Mouse (Mus musculus): ENCODE results near the gene Sema4f. TPM values are rescaled to one million over a fixed set of nuclear protein-coding genes. Genes with fewer than 3 reads are reported as not detected.

The Sema4f gene
- polyA plus RNA-seq, 2 experiments, result 0.04 TPM; not detected in 1

GRCm38 (mm10) chr6:82879463-82880089 lies 60.0 kb downstream of the Sema4f start:
- Histone ChIP-seq H3K9ac (replicated peaks) (no peak overlapping the region), H3K27me3 (ENCODE audit: control insufficient read depth, insufficient read depth, low read length) (no peaks in the 10 kb centered on the region), H3K9me3 (ENCODE audit: control insufficient read depth, low read length) (no peaks in the 10 kb centered on the region), H3K27ac (no peak overlapping the region), H3K4me2 (ENCODE audit: low read depth) (no peak overlapping the region), H3K4me1 (replicated peaks; ENCODE audit: control insufficient read depth in 2 of 2, insufficient read depth in 2 of 2, low read length in 1 of 2) (no peaks in the 10 kb centered on the region), H3K4me3 (ENCODE audit: insufficient read depth in 1 of 2, low read depth in 2 of 2, low read length in 2 of 2) (no peak overlapping the region), H3K36me3 (replicated peaks; ENCODE audit: control insufficient read depth, insufficient read depth, low read depth) (no peaks in the 10 kb centered on the region)
- TF ChIP-seq CTCF (IDR thresholded peaks at IDR 0.05; ENCODE audit: low read depth) (no peak), EP300 (IDR thresholded peaks at IDR 0.05; ENCODE audit: low read depth) (no peak)
- DNase-seq (ENCODE audit: low read depth in 3 of 3, low spot score in 3 of 3) (no peak), ATAC-seq (ENCODE audit: insufficient read depth) (no peak)
- 57% methylated on average over 11 of the region's 11 CpGs for WGBS (ENCODE audit: insufficient replicate concordance)

- no peak for TF ChIP-seq EP300 (IDR thresholded peaks at IDR 0.05; ENCODE audit: low read depth)
- no peak for TF ChIP-seq CTCF (IDR thresholded peaks at IDR 0.05; ENCODE audit: low read depth)
- Histone ChIP-seq H3K9ac (replicated peaks) (no peak overlapping the region), H3K9me3 (ENCODE audit: control insufficient read depth, low read length) (no peaks in the 10 kb centered on the region), H3K27ac (no peak overlapping the region), H3K4me3 (ENCODE audit: insufficient read depth in 1 of 2, low read depth in 2 of 2, low read length in 2 of 2) (no peak overlapping the region), H3K27me3 (ENCODE audit: control insufficient read depth, insufficient read depth, low read length) (no peaks in the 10 kb centered on the region), H3K4me2 (ENCODE audit: low read depth) (no peak overlapping the region), H3K4me1 (replicated peaks; ENCODE audit: control insufficient read depth in 2 of 2, insufficient read depth in 2 of 2, low read length in 1 of 2) (peaks cover 0 to 8% of the 10 kb centered on the region in 2 experiments; a peak in 2 of 4 replicates), H3K36me3 (replicated peaks; ENCODE audit: control insufficient read depth, insufficient read depth, low read depth) (no peaks in the 10 kb centered on the region)
- DNase-seq (ENCODE audit: low read depth in 3 of 3, low spot score in 3 of 3), result no peak
- WGBS (ENCODE audit: insufficient replicate concordance), result 47% methylated on average over 6 of the region's 6 CpGs
- no peak for ATAC-seq (ENCODE audit: insufficient read depth)
Measured at GRCm38 (mm10) chr6:82875509-82875935, 64.0 kb downstream of the Sema4f start.

- Histone ChIP-seq H3K4me2 (ENCODE audit: low read depth) (peak overlapping the region; percentile 18; the same call in 1 of the 2 replicates), H3K9ac (replicated peaks) (no peak overlapping the region), H3K36me3 (replicated peaks; ENCODE audit: control insufficient read depth, insufficient read depth, low read depth) (no peaks in the 10 kb centered on the region), H3K27ac (no peak overlapping the region), H3K4me1 (replicated peaks; ENCODE audit: control insufficient read depth in 2 of 2, insufficient read depth in 2 of 2, low read length in 1 of 2) (peaks cover 0 to 8% of the 10 kb centered on the region in 2 experiments; a peak in 2 of 4 replicates), H3K9me3 (ENCODE audit: control insufficient read depth, low read length) (no peaks in the 10 kb centered on the region), H3K27me3 (ENCODE audit: control insufficient read depth, insufficient read depth, low read length) (no peaks in the 10 kb centered on the region), H3K4me3 (ENCODE audit: insufficient read depth in 1 of 2, low read depth in 2 of 2, low read length in 2 of 2) (no peak overlapping the region)
- ATAC-seq (ENCODE audit: insufficient read depth), result no peak
- DNase-seq (ENCODE audit: low read depth in 3 of 3, low spot score in 3 of 3), result no peak
- TF ChIP-seq EP300 (IDR thresholded peaks at IDR 0.05; ENCODE audit: low read depth) (no peak), CTCF (IDR thresholded peaks at IDR 0.05; ENCODE audit: low read depth) (no peak)
- 7% methylated on average over 6 of the region's 6 CpGs for WGBS (ENCODE audit: insufficient replicate concordance)
Measured at GRCm38 (mm10) chr6:82872332-82872707, 67.2 kb downstream of the Sema4f start.

- no peaks in the 10 kb centered on the region for H3K36me3 ChIP-seq (replicated peaks; ENCODE audit: control insufficient read depth, insufficient read depth, low read depth)
- H3K9ac ChIP-seq (replicated peaks), result no peak overlapping the region
- peaks cover 0 to 8% of the 10 kb centered on the region in 2 experiments; a peak in 2 of 4 replicates for H3K4me1 ChIP-seq (replicated peaks; ENCODE audit: control insufficient read depth in 2 of 2, insufficient read depth in 2 of 2, low read length in 1 of 2)
- H3K27ac ChIP-seq, result no peak overlapping the region
- ATAC-seq (ENCODE audit: insufficient read depth) (0 out of 2 replicates have a peak, but pooled peaks have one; percentile 31), DNase-seq (ENCODE audit: low read depth in 3 of 3, low spot score in 3 of 3) (no peak)
- no peaks in the 10 kb centered on the region for H3K9me3 ChIP-seq (ENCODE audit: control insufficient read depth, low read length)
- H3K27me3 ChIP-seq (ENCODE audit: control insufficient read depth, insufficient read depth, low read length), result no peaks in the 10 kb centered on the region
- no peak overlapping the region for H3K4me3 ChIP-seq (ENCODE audit: insufficient read depth in 1 of 2, low read depth in 2 of 2, low read length in 2 of 2)
- H3K4me2 ChIP-seq (ENCODE audit: low read depth), result peak overlapping the region; percentile 18; the same call in 1 of the 2 replicates
- 5% methylated on average over 5 of the region's 5 CpGs for WGBS (ENCODE audit: insufficient replicate concordance)
- no peak for TF ChIP-seq CTCF (IDR thresholded peaks at IDR 0.05; ENCODE audit: low read depth)
- TF ChIP-seq EP300 (IDR thresholded peaks at IDR 0.05; ENCODE audit: low read depth), result no peak
Measured at GRCm38 (mm10) chr6:82871632-82872331, 67.8 kb downstream of the Sema4f start.

- peaks cover 0 to 8% of the 10 kb centered on the region in 2 experiments; a peak in 2 of 4 replicates for H3K4me1 ChIP-seq (replicated peaks; ENCODE audit: control insufficient read depth in 2 of 2, insufficient read depth in 2 of 2, low read length in 1 of 2)
- no peak for DNase-seq (ENCODE audit: low read depth in 3 of 3, low spot score in 3 of 3)
- WGBS (ENCODE audit: insufficient replicate concordance), result 59% methylated on average over 5 of the region's 5 CpGs
Measured at GRCm38 (mm10) chr6:82868476-82868875, 71.1 kb downstream of the Sema4f start.

More at GRCm38 (mm10) chr6:82868476-82868875, 71.1 kb downstream of the Sema4f start:
- Histone ChIP-seq H3K9me3 (ENCODE audit: control insufficient read depth, low read length) (no peaks in the 10 kb centered on the region), H3K27ac (no peak overlapping the region), H3K36me3 (replicated peaks; ENCODE audit: control insufficient read depth, insufficient read depth, low read depth) (no peaks in the 10 kb centered on the region), H3K9ac (replicated peaks) (no peak overlapping the region), H3K4me2 (ENCODE audit: low read depth) (no peak overlapping the region), H3K4me3 (ENCODE audit: insufficient read depth in 1 of 2, low read depth in 2 of 2, low read length in 2 of 2) (no peak overlapping the region), H3K27me3 (ENCODE audit: control insufficient read depth, insufficient read depth, low read length) (no peaks in the 10 kb centered on the region)
- ATAC-seq (ENCODE audit: insufficient read depth), result no peak
- TF ChIP-seq CTCF (IDR thresholded peaks at IDR 0.05; ENCODE audit: low read depth) (no peak), EP300 (IDR thresholded peaks at IDR 0.05; ENCODE audit: low read depth) (no peak)

Measured in liver, embryonic 14.5 days (tissue).